Mouse (Mus musculus) liver, embryonic 14.5 days (tissue): ENCODE results near the gene Gria1. TPM values are rescaled to one million over a fixed set of nuclear protein-coding genes. Genes with fewer than 3 reads are reported as not detected.

Source experiments
- ATAC-seq: fragments of 200-750 bp; cut with Nextera tagmentation; 2 replicates; pipeline ENCODE4 v1.8.0; 2017; ENCODE audit warnings: moderate number of reproducible peaks, mild to moderate bottlenecking, moderate library complexity; ENCODE audit not compliant: insufficient read depth
- DNase-seq, 3 experiments: peaks; one replicate each; pipeline ENCODE4 v3.0.0-alpha.2; 2012 to 2013; ENCODE audit warnings: low read depth in 3 of 3, low spot score in 3 of 3
- H3K27ac ChIP-seq: fragments of 300-500 bp; sonication (generic); 2 replicates; pipeline ENCODE4 v1.5.1; 2014; ENCODE audit warnings: moderate library complexity, mild to moderate bottlenecking, control low read depth, inconsistent platforms
- H3K27me3 ChIP-seq: fragments of 300-500 bp; sonication (generic); 2 replicates; pipeline ENCODE4 v1.6.1; 2014; ENCODE audit warnings: mild to moderate bottlenecking, low read length, moderate library complexity; ENCODE audit not compliant: control insufficient read depth, insufficient read depth
- H3K36me3 ChIP-seq: fragments of 300-500 bp; sonication (generic); replicated peaks from 2 replicates; pipeline ENCODE4 v1.6.1; 2014; ENCODE audit warnings: low read depth; ENCODE audit not compliant: control insufficient read depth, insufficient read depth
- H3K4me1 ChIP-seq, 2 experiments: fragments of 200-500 bp in 1 of 2; fragments of 300-500 bp in 1 of 2; sonication (generic) in 1 of 2; replicated peaks; 2 replicates each; pipeline ENCODE4 v1.6.1; 2012 to 2014; ENCODE audit warnings: antibody characterized with exemption in 1 of 2, inconsistent platforms in 1 of 2, low read length in 1 of 2; ENCODE audit not compliant: control insufficient read depth in 2 of 2, insufficient read depth in 2 of 2
- H3K4me2 ChIP-seq: fragments of 300-500 bp; sonication (generic); 2 replicates; pipeline ENCODE4 v1.6.1; 2014; ENCODE audit warnings: low read depth, mild to moderate bottlenecking, control low read depth, moderate library complexity
- H3K4me3 ChIP-seq, 2 experiments: fragments of 200-500 bp in 1 of 2; fragments of 300-500 bp in 1 of 2; sonication (generic) in 1 of 2; 2 replicates each; pipeline ENCODE4 v1.5.1; 2012 to 2014; ENCODE audit warnings: low read depth in 2 of 2, low read length in 2 of 2, mild to moderate bottlenecking in 2 of 2, control low read depth in 1 of 2, inconsistent platforms in 1 of 2, moderate library complexity in 1 of 2; ENCODE audit not compliant: insufficient read depth in 1 of 2
- H3K9ac ChIP-seq: fragments of 300-500 bp; sonication (generic); replicated peaks from 2 replicates; pipeline ENCODE4 v1.6.1; 2014; ENCODE audit warnings: mild to moderate bottlenecking, control low read depth, moderate library complexity
- H3K9me3 ChIP-seq: fragments of 300-500 bp; sonication (generic); 2 replicates; pipeline ENCODE4 v1.6.1; 2016; ENCODE audit warnings: low read length, mixed read lengths; ENCODE audit not compliant: control insufficient read depth
- CTCF ChIP-seq: IDR thresholded peaks from 2 replicates; pipeline ENCODE4 v1.5.1; 2016; ENCODE audit warnings: antibody characterized with exemption, low read depth, control low read depth
- EP300 ChIP-seq: IDR thresholded peaks from 2 replicates; pipeline ENCODE4 v1.6.1; 2016; ENCODE audit warnings: antibody characterized with exemption, low read depth
- WGBS: fragments of 180-500 bp; shearing (Covaris S2); extraction: QIAGEN DNeasy Blood & Tissue Kit; methylation state at CpG from one replicate; pipeline ENCODE4 v1.1.7; 2014; ENCODE audit not compliant: insufficient replicate concordance; 5-methylcytosine and 5-hydroxymethylcytosine counted together
- polyA plus RNA-seq, 2 experiments: library from polyadenylated mRNA; depleted of rRNA in 1 of 2; stranded (reverse) in 1 of 2; unstranded in 1 of 2; fragments of >200 nt; fragmentation: Nextera tagmentation in 1 of 2; extraction: Ambion mirVana in 1 of 2; gene quantifications; 2 replicates each; pipeline versions ENCODE4 v1.2.1 to v1.2.3; 2012 to 2014

Gene Gria1
- polyA plus RNA-seq, 2 experiments = 0.04 to 0.06 TPM

DNA sequence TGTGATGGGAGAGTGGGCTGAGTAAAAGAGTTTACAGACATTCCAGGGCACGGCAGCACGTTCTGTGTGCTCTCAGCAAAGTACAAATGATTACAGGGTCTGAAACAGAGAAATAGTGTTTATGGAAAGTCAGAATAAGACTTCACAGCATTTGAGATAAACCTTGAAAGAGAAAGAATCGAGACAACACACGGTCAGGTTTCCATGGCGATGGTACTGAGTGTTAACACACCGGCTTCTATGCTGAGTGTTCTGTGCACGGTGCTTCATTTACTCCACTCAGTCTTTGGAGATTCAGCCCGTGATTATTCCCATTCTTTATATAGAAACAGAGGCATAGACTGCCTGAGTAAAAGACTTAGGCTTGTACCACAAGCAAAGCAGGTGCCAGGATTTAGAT lies 143.8 kb downstream of the Gria1 start:
- no peaks in the 10 kb centered on the region for H3K9me3 ChIP-seq
- no peak overlapping the region for H3K4me2 ChIP-seq
- no peak overlapping the region for H3K9ac ChIP-seq
- H3K36me3 ChIP-seq = no peaks in the 10 kb centered on the region
- no peak for ATAC-seq
- TF ChIP-seq CTCF (no peak), EP300 (no peak)
- H3K4me3 ChIP-seq = no peak overlapping the region
- no peaks in the 10 kb centered on the region for H3K27me3 ChIP-seq
- WGBS = 51% methylated on average over 8 of the region's 8 CpGs
- no peaks in the 10 kb centered on the region for H3K4me1 ChIP-seq
- DNase-seq = no peak
- no peak overlapping the region for H3K27ac ChIP-seq

DNA sequence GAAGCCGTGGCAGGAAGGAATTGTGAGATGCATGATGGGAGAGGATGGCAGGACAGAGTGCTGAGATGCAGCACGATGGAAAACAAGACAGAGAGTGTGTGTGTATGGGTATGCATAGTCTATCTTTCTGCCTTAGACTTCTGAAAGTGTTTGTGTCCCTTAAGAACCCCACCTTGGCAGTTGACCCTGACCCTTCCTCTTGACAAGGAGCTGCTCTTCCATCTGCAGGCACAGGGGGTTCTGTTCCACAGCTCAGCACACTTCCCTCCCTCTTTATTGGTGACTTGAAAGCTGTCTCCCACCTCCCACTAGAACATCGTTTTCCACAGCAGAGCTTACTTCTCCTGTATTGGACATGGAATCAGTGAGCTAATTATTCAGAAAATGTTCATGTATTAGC lies 148.2 kb downstream of the Gria1 start:
- TF ChIP-seq CTCF = no peak
- TF ChIP-seq EP300 = no peak
- Histone ChIP-seq H3K27me3 (no peaks in the 10 kb centered on the region), H3K4me3 (no peak overlapping the region), H3K4me1 (no peaks in the 10 kb centered on the region), H3K9me3 (no peaks in the 10 kb centered on the region), H3K4me2 (no peak overlapping the region), H3K9ac (no peak overlapping the region), H3K27ac (no peak overlapping the region), H3K36me3 (no peaks in the 10 kb centered on the region)
- DNase-seq = no peak
- WGBS = 35% methylated on average over 3 of the region's 3 CpGs
- no peak for ATAC-seq

GRCm38 (mm10) chr11:57160076-57160475 lies 148.9 kb downstream of the Gria1 start:
- TF ChIP-seq EP300 (no peak), CTCF (no peak)
- Histone ChIP-seq H3K4me1 (no peaks in the 10 kb centered on the region), H3K27ac (no peak overlapping the region), H3K9me3 (no peaks in the 10 kb centered on the region), H3K4me2 (no peak overlapping the region), H3K36me3 (no peaks in the 10 kb centered on the region), H3K4me3 (no peak overlapping the region), H3K27me3 (no peaks in the 10 kb centered on the region), H3K9ac (no peak overlapping the region)
- WGBS = 70% methylated on average over 8 of the region's 8 CpGs
- DNase-seq (no peak), ATAC-seq (no peak)

DNA sequence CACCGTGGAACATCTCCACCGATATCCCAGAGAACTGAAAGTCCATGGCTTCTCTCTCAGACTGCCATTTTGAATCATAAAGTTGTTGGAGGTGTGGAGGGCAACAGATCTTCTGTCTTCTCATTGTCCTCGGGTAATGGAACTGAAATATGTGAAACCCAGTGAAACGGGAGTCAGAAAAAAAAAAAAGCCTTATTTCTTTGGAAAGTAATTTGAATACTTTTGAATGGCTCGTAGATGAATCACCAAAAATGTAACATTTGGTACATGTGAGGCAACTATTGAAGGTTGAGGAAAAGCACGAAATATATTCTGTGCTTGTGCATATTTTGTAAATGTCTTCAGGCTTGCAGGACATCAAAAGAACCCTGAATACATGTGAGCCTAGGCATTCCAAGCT lies 151.7 kb downstream of the Gria1 start:
- no peaks in the 10 kb centered on the region for H3K9me3 ChIP-seq
- H3K27me3 ChIP-seq = no peaks in the 10 kb centered on the region
- H3K4me2 ChIP-seq = no peak overlapping the region
- WGBS = 58% methylated on average over 6 of the region's 6 CpGs
- no peak overlapping the region for H3K27ac ChIP-seq
- DNase-seq (no peak), ATAC-seq (no peak)
- no peak overlapping the region for H3K9ac ChIP-seq
- H3K36me3 ChIP-seq = no peaks in the 10 kb centered on the region
- no peak for TF ChIP-seq CTCF
- TF ChIP-seq EP300 = no peak
- no peaks in the 10 kb centered on the region for H3K4me1 ChIP-seq
- H3K4me3 ChIP-seq = no peak overlapping the region

DNA sequence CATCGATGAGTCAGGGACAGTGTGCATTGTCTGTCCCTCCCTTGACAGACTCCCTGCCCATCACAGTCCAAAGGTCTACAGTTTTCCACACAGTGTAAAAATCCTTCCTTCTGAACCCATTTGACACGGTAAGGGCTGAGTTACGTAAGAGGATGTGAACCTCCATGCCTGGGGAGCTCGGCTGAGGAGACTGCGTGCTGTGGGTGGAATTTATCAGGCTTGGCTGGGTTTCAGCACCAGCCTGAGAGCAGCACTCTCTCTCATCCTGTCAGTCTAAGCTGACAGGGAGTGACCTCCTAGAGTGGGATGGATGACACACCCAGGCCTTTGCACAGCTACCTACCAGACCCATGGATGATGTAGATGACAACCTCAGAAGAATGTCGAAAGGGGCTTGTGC lies 158.9 kb downstream of the Gria1 start:
- ATAC-seq (no peak), DNase-seq (no peak)
- Histone ChIP-seq H3K27ac (no peak overlapping the region), H3K4me1 (no peaks in the 10 kb centered on the region), H3K9me3 (no peaks in the 10 kb centered on the region), H3K36me3 (no peaks in the 10 kb centered on the region), H3K27me3 (no peaks in the 10 kb centered on the region), H3K9ac (no peak overlapping the region), H3K4me2 (no peak overlapping the region), H3K4me3 (no peak overlapping the region)
- 53% methylated on average over 6 of the region's 6 CpGs for WGBS
- no peak for TF ChIP-seq EP300
- no peak for TF ChIP-seq CTCF

- H3K27me3 ChIP-seq = no peaks in the 10 kb centered on the region
- no peak for TF ChIP-seq CTCF
- no peak for TF ChIP-seq EP300
- no peaks in the 10 kb centered on the region for H3K4me1 ChIP-seq
- H3K9me3 ChIP-seq = no peaks in the 10 kb centered on the region
- ATAC-seq (no peak), DNase-seq (no peak)
- H3K4me3 ChIP-seq = no peak overlapping the region
- WGBS = 38% methylated on average over 5 of the region's 5 CpGs
- no peak overlapping the region for H3K4me2 ChIP-seq
- H3K9ac ChIP-seq = no peak overlapping the region
- H3K27ac ChIP-seq = no peak overlapping the region
- no peaks in the 10 kb centered on the region for H3K36me3 ChIP-seq
These were observed 163.0 kb downstream of the Gria1 start for GRCm38 (mm10) chr11:57174165-57174564.
